Mouse (Mus musculus) MEL-GATA-1-ER (cell line): Measurements from ENCODE around the gene Olfr362.
"Not testable (repeated sequence)": the region's sequence is repeated elsewhere in the genome, so short reads cannot be mapped to it uniquely, and the experiment has no call there.

Experiments
- DNase-seq: peaks from one replicate; pipeline ENCODE4 v3.0.0-alpha.2; 2012; ENCODE audit warnings: low read depth; ENCODE audit errors: extremely low read depth

Gene Olfr362

GRCm38 (mm10) chr2:37117810-37118209 is at the start of gene Olfr362:
Gene Olfr362, minus strand, starts transcription at chr2:37117910.
- no peak for DNase-seq

- DNase-seq: no peak
Observed at GRCm38 (mm10) chr2:37139022-37139421, 21.3 kb upstream of the Olfr362 start, which contains the start of gene Olfr364-ps1. Gene Olfr364-ps1, plus strand, starts transcription at chr2:37139322.

DNA sequence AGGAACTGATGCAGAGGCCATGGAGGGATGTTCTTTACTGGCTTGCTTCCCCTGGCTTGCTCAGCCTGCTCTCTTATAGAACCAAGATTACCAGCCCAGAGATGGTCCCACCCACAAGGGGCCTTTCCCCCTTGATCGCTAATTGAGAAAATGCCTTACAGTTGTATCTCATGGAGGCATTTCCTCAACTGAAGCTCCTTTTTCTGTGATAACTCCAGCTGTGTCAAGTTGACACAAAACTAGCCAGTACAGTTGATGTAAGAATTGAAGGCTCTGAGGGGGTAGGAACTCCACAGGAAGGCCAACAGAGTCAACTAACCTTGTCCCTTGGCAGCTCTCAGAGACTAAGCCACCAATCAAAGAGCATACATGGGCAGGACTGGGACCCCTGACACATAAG is 28.5 kb downstream of the Olfr362 start, which contains the start of gene Olfr361:
Olfr361 (minus strand) TSS at position 101 of the 400 bp plus-strand sequence.
- not testable (repeated sequence) for DNase-seq

GRCm38 (mm10) chr2:37065446-37065845 is 52.3 kb downstream of the Olfr362 start, which contains the start of gene Olfr360:
Gene Olfr360, plus strand, starts transcription at chr2:37065746.
- no peak for DNase-seq
